Mouse (Mus musculus): ENCODE results near the gene Creb5. TPM values are rescaled to one million over a fixed set of nuclear protein-coding genes. Genes with fewer than 3 reads are reported as not detected.

The Creb5 gene
- polyA plus RNA-seq, 1 experiment from 2014 or later = 14.7 TPM

DNA sequence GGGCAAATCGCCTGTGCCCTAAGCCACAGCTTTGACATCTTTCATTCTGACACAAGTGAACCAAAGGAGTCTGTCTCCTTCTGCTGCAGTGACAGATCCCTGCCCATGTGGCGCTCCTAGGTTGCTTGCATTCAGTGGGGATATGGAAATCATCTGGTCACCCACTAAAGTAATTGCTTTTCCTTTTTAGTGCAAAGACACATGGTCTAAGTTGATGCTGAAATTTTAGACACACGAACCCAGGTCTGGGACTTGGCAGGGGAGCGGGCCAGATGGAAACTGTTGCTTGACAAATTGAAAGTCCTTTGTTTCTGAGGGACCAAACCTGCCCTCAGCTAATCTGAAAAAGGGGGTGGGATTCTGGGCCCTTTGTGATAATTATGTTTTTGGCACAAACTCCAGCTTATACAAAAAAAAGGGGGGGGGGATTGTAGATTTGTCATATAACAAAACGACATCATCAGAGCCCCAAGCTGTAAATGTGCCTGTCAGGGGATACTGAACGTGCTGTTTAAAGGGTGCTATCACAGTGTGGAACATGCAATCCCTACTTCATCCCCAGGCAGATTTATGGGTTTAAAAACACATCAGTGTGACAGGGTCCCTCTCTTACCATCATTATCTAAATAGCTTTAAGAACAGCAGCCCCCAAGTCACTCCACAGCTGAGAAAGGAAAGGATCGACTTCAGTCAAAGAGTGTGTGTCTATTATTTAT, 401.9 kb downstream of the Creb5 start:
- 59% methylated on average over 7 of the region's 7 CpGs for WGBS
- Histone ChIP-seq H3K4me2 (replicated peaks) (no peak overlapping the region), H3K4me3 (no peak overlapping the region), H3K36me3 (no peaks in the 10 kb centered on the region), H3K4me1 (no peaks in the 10 kb centered on the region), H3K27ac (no peak overlapping the region), H3K27me3 (replicated peaks) (no peaks in the 10 kb centered on the region), H3K9me3 (no peaks in the 10 kb centered on the region), H3K9ac (no peak overlapping the region)
- ATAC-seq (ENCODE audit: low FRiP score, low read depth) = no peak

DNA sequence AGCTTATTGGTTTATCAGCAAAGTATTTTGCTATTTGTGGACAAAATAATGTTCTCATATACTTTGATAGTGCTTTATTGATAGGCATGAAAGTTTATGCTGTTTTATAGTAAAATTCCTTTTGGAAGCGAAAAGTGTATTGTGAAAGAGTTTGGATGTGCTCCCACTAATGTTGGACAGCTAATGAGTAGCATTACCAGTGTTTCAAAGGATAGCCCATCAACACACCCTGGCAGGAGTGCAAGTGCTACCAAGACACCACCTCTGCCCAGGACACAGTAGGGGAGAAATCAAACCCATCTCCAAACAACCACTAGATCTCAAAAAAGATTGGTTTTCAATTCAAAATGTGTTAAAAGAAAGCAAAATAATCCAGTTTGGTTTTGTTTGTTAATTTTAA, 403.9 kb downstream of the Creb5 start:
- 92% methylated on average over 1 of the region's 1 CpGs for WGBS
- ATAC-seq (ENCODE audit: low FRiP score, low read depth) = no peak
- Histone ChIP-seq H3K27me3 (replicated peaks) (no peaks in the 10 kb centered on the region), H3K4me2 (replicated peaks) (no peak overlapping the region), H3K36me3 (no peaks in the 10 kb centered on the region), H3K9ac (no peak overlapping the region), H3K9me3 (no peaks in the 10 kb centered on the region), H3K4me3 (no peak overlapping the region), H3K4me1 (no peaks in the 10 kb centered on the region), H3K27ac (no peak overlapping the region)

DNA sequence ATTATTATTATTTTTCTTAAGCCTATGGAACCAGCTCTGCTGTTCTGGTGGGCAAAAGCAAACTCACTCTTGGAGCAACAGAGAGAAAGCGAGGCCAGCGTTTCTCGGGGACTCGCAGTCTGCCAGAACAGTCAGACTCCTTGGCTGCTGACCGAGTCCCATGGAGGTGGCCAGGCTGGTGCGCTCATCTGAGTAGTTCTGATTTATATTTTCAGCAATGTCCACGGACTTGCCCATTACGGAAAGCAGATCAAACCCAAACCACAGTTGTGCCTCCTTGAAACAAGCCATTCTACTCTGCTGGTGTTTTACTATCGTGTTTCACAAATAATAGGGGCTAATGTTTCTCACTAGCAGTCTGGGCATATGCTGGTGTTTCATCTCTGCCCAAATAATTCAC, 408.1 kb downstream of the Creb5 start:
- ATAC-seq (ENCODE audit: low FRiP score, low read depth) = no peak
- WGBS = 67% methylated on average over 9 of the region's 9 CpGs
- H3K4me2 ChIP-seq (replicated peaks) = no peak overlapping the region
- H3K4me3 ChIP-seq = no peak overlapping the region
- peaks cover 22% of the 10 kb centered on the region for H3K4me1 ChIP-seq
- no peak overlapping the region for H3K9ac ChIP-seq
- H3K36me3 ChIP-seq = no peaks in the 10 kb centered on the region
- no peaks in the 10 kb centered on the region for H3K9me3 ChIP-seq
- no peak overlapping the region for H3K27ac ChIP-seq
- H3K27me3 ChIP-seq (replicated peaks) = no peaks in the 10 kb centered on the region; the same call in 1 of the 2 replicates

DNA sequence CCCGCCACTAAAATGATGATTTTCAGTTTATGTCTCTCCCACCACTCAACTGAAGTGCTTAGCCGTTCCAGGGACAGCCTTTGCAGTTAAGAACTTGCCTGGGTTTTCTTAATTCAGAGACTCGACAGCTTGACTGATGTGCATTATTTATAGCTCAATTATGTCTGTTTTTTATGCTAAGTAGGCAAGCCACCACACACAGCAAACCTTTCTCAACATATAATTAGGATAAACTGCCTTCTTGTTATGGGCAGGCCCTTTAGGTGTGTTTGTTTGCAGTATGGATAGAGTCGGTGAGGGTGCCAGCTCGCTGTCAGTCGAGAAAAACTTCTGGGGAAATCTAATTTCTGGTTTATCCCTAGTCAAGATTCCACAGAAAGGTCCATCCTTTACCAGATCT, 409.4 kb downstream of the Creb5 start:
- Histone ChIP-seq H3K27ac (no peak overlapping the region), H3K4me1 (peaks cover 22% of the 10 kb centered on the region), H3K4me2 (replicated peaks) (no peak overlapping the region), H3K27me3 (replicated peaks) (no peaks in the 10 kb centered on the region; the same call in 1 of the 2 replicates), H3K4me3 (no peak overlapping the region), H3K9me3 (no peaks in the 10 kb centered on the region), H3K9ac (no peak overlapping the region), H3K36me3 (no peaks in the 10 kb centered on the region)
- ATAC-seq (ENCODE audit: low FRiP score, low read depth) = no peak
- WGBS = 43% methylated on average over 6 of the region's 6 CpGs

DNA sequence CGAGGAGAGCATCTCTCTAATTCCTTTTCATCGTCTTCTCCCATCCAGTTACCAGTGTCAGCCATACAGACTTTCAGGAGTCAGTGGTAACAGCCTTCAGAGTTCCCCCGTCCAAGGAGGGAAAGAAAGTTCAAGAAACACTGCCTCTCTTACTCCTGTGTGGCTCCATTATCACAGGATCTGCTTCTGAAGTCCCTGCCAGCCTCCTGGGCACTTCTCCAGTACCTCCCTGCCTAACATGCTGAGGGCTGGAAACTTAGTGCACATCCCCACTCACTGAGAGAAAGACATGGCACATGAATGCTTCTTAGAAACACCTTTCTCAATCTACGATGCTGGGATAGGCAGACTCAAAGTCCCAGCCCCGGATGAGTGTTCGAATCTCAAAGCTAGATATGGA, 409.9 kb downstream of the Creb5 start:
- WGBS = 75% methylated on average over 6 of the region's 6 CpGs
- H3K27ac ChIP-seq = no peak overlapping the region
- H3K9ac ChIP-seq = no peak overlapping the region
- H3K9me3 ChIP-seq = no peaks in the 10 kb centered on the region
- no peaks in the 10 kb centered on the region; the same call in 1 of the 2 replicates for H3K27me3 ChIP-seq (replicated peaks)
- H3K4me2 ChIP-seq (replicated peaks) = no peak overlapping the region
- no peak for ATAC-seq (ENCODE audit: low FRiP score, low read depth)
- H3K4me3 ChIP-seq = no peak overlapping the region
- no peaks in the 10 kb centered on the region for H3K36me3 ChIP-seq
- peaks cover 22% of the 10 kb centered on the region for H3K4me1 ChIP-seq

DNA sequence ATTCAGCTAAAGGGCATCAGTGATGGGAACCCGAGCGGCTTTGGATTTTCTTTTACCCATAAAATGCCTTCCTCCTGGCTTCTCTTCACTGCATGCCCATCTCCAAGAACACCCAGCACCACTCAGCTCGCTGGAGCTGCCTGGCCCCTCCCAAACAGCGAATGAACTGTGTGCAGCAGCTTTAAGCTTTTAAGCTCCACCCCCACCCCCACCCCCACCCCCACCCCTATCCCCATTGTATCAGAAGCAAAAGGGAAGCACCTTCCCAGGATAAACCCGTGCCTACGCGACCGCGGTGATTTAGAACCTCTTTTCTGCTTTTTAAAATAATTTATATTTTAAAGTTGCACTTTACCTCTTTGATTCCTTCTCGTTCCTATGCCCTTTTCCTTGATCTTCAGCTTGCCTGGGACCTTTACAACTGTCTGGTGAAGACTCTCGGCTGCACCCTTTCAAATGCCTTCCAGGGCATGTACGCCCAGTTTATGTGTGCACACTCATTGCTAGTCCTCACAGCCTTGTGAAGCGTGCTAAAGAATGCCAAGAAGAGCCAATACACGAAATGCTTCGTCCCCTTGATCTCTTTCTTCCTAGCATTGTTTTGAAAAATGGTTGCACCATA, 411.2 kb downstream of the Creb5 start:
- Histone ChIP-seq H3K9ac (no peak overlapping the region), H3K36me3 (no peaks in the 10 kb centered on the region), H3K9me3 (no peaks in the 10 kb centered on the region), H3K27me3 (replicated peaks) (no peaks in the 10 kb centered on the region; the same call in 1 of the 2 replicates), H3K27ac (no peak overlapping the region), H3K4me2 (replicated peaks) (peak overlapping the region; percentile 52), H3K4me1 (peaks cover 22% of the 10 kb centered on the region), H3K4me3 (no peak overlapping the region)
- ATAC-seq (ENCODE audit: low FRiP score, low read depth) = peak; percentile 53; the same call in 1 of the 2 replicates
- WGBS = 4% methylated on average over 15 of the region's 15 CpGs

DNA sequence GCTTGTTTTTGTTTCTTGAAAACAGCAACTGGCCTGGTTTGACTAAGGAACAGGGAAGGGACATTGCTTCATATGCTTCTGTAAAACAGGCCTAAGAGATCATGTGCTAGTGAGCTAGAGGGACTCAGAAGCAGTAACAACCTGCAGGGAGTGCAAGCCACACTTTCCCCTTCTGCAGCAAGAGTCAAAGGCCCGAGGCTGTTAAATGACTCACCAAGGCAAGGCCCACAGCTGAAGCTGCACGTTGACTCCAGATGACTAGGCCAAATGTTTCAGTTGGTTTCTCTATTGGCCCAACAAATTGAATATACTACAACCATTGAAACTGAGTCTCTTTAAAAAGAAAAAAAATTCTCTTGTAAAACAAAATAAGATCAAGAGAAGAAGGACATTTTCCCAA, 417.4 kb downstream of the Creb5 start:
- ATAC-seq (ENCODE audit: low FRiP score, low read depth) = no peak
- H3K4me2 ChIP-seq (replicated peaks) = no peak overlapping the region
- H3K4me1 ChIP-seq = no peaks in the 10 kb centered on the region
- H3K36me3 ChIP-seq = no peaks in the 10 kb centered on the region
- H3K27ac ChIP-seq = no peak overlapping the region
- no peaks in the 10 kb centered on the region for H3K9me3 ChIP-seq
- no peaks in the 10 kb centered on the region for H3K27me3 ChIP-seq (replicated peaks)
- WGBS = 20% methylated on average over 2 of the region's 2 CpGs
- H3K4me3 ChIP-seq = no peak overlapping the region
- H3K9ac ChIP-seq = no peak overlapping the region

DNA sequence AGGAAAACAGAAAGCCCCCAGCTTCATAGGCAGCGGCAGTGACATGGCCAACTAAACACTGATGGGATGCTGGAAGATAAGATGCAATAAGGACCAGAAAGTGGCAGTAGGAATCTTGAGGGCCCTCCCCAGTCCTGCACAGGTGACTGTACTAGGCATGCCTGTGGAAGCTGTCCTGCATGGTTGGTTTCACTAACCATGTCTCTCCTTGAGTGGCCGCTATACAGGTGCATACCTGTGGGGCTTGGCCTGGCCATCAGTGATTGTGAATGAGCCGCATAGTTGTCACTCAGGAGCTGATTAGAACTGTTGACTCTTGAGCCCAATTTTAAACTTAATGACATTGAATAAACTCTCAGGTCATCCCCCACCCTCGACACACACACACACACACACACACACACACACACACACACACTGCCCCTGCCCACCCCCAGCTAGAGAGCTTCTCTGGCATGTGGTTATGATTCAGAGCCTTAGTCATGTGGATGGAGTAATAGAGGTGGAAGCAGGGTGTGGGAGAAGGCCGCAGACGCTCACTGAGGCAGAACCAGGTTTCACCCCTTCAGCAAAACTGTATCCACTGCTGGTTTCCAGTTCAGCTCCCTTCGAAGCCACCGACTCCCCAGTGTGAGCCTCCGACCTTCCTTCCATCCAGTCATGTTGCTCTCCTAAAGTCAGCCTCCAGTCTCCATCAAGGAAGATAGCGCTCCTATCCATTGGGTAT, 419.7 kb downstream of the Creb5 start:
- WGBS = 92% methylated on average over 10 of the region's 10 CpGs
- ATAC-seq (ENCODE audit: low FRiP score, low read depth) = no peak

DNA sequence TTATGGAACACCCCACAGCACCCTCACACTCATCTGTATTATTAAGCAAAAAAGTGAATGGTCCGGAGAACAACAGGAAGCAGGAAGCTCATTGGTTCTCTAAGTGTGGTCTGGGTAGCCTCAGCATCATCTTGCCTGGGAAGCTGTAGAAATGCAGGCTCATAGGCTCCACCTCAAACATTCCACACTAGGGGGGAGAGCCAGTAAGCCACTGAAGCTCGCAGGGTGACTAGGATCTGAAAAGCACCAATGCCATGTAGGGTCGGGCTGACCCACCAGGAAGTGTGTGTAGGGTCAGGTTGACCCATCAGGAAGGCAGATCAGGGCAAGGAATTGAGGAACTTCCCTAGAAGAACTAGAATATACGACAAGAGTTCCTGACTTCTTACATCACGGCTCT, 420.7 kb downstream of the Creb5 start:
- 77% methylated on average over 5 of the region's 5 CpGs for WGBS
- H3K27me3 ChIP-seq (replicated peaks) = no peaks in the 10 kb centered on the region
- no peaks in the 10 kb centered on the region for H3K9me3 ChIP-seq
- H3K9ac ChIP-seq = no peak overlapping the region
- no peak overlapping the region for H3K4me2 ChIP-seq (replicated peaks)
- H3K4me3 ChIP-seq = no peak overlapping the region
- no peaks in the 10 kb centered on the region for H3K4me1 ChIP-seq
- no peak overlapping the region for H3K27ac ChIP-seq
- H3K36me3 ChIP-seq = no peaks in the 10 kb centered on the region
- no peak for ATAC-seq (ENCODE audit: low FRiP score, low read depth)

More for the DNA sequence above, 419.7 kb downstream of the Creb5 start:
- H3K4me2 ChIP-seq (replicated peaks) = no peak overlapping the region
- H3K4me3 ChIP-seq = no peak overlapping the region
- no peaks in the 10 kb centered on the region for H3K36me3 ChIP-seq
- no peaks in the 10 kb centered on the region for H3K27me3 ChIP-seq (replicated peaks)
- no peak overlapping the region for H3K9ac ChIP-seq
- H3K9me3 ChIP-seq = no peaks in the 10 kb centered on the region
- no peaks in the 10 kb centered on the region for H3K4me1 ChIP-seq
- H3K27ac ChIP-seq = no peak overlapping the region

DNA sequence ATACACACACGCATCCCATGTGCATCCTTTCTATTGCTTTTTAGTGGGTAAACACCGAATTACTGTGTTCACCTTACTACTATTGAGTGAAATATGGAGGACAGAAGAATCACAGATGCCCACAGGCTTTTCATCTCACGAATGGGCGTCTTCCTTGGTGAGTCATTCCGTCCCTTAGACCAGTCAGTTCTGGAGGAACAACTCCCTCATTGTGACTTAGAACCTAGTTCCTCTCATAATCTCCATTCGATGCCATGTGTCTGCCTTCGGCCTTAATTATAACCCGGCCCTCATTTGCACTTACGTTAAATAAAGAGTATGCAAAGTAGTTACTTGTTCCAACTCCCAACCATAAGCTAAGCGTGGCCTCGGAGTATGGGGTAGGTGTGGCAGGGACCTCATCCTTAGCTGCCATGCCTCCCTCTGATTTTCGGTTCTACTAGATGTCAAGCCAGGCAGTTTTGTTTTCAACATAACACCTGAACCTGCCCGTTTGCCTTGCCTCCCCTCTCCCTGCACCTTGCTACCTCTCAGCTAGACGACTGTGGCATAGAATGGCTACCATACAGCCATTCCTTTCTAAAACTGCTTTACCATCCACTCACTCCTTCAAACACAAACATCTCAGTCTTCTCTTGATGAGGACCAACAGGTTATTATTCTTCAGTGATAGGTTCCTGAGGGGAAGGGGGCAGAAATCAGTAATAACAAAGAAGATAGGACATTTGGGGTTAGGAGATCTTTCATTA, 422.8 kb downstream of the Creb5 start:
- H3K9me3 ChIP-seq = no peaks in the 10 kb centered on the region
- no peak overlapping the region for H3K27ac ChIP-seq
- H3K27me3 ChIP-seq (replicated peaks) = no peaks in the 10 kb centered on the region
- 90% methylated on average over 14 of the region's 14 CpGs for WGBS
- H3K36me3 ChIP-seq = no peaks in the 10 kb centered on the region
- H3K4me1 ChIP-seq = no peaks in the 10 kb centered on the region
- H3K4me2 ChIP-seq (replicated peaks) = no peak overlapping the region
- ATAC-seq (ENCODE audit: low FRiP score, low read depth) = no peak
- no peak overlapping the region for H3K4me3 ChIP-seq
- no peak overlapping the region for H3K9ac ChIP-seq

DNA sequence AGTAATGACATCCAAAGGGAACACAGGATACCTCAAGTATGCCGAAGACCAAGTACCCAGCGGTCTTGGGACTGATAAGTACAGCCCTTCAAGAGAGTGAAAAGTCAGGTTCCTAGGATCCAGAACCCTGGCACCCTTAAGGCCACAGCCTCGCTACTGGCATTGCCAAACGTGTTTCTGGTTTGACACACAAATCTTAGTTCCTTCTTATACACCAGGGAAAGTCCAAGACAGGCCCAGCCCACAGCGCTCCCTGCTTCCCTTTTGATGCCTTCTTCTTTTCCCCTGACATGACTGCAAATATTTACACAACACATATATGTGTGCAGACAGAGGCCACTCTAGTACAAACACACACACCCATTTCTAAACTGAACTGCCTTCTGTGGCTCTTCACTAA, 423.5 kb downstream of the Creb5 start:
- no peaks in the 10 kb centered on the region for H3K27me3 ChIP-seq (replicated peaks)
- no peaks in the 10 kb centered on the region for H3K4me1 ChIP-seq
- H3K9ac ChIP-seq = no peak overlapping the region
- H3K36me3 ChIP-seq = no peaks in the 10 kb centered on the region
- no peak for ATAC-seq (ENCODE audit: low FRiP score, low read depth)
- no peaks in the 10 kb centered on the region for H3K9me3 ChIP-seq
- H3K4me3 ChIP-seq = no peak overlapping the region
- no peak overlapping the region for H3K27ac ChIP-seq
- H3K4me2 ChIP-seq (replicated peaks) = no peak overlapping the region
- 87% methylated on average over 5 of the region's 5 CpGs for WGBS

DNA sequence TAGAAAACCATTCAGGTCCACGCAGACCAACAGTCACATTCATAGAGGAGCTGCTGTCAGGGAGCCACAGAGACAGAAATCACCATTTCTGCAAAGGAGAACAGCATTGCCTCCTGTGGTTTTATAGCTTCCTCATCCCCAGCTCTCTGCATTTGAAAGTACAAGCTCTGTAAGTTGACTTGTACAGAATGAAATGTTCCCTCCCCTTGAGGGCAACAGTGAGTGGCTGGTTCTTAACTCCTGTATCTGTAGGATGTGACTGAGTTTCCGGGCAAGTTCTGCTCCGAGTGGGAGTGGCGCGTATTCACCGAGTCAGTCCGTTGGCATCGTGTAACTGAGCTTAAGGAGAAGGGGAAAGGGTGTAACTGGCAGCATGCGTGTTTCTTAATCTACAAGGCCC, 426.1 kb downstream of the Creb5 start:
- Histone ChIP-seq H3K4me2 (replicated peaks) (no peak overlapping the region), H3K27ac (no peak overlapping the region), H3K9me3 (no peaks in the 10 kb centered on the region), H3K36me3 (no peaks in the 10 kb centered on the region), H3K4me1 (no peaks in the 10 kb centered on the region), H3K9ac (no peak overlapping the region), H3K27me3 (replicated peaks) (no peaks in the 10 kb centered on the region), H3K4me3 (no peak overlapping the region)
- 39% methylated on average over 9 of the region's 9 CpGs for WGBS
- ATAC-seq (ENCODE audit: low FRiP score, low read depth) = no peak

Measured in neural tube, embryonic 12.5 days (tissue).